Mouse (Mus musculus) midbrain, postnatal 0 days (tissue): Measurements from ENCODE around the gene Arrb1. TPM values are rescaled to one million over a fixed set of nuclear protein-coding genes. Genes with fewer than 3 reads are reported as not detected.

Experiments
- ATAC-seq: fragments of 200-750 bp; cut with Nextera tagmentation; 2 replicates; pipeline ENCODE4 v1.8.0; 2017; ENCODE audit warnings: moderate number of reproducible peaks, mild to moderate bottlenecking, moderate TSS enrichment, moderate library complexity; ENCODE audit not compliant: low FRiP score
- DNase-seq: peaks from one replicate; pipeline ENCODE4 v3.0.0-alpha.2; 2015; ENCODE audit warnings: low spot score
- H3K27ac ChIP-seq: fragments of 300-500 bp; sonication (generic); 2 replicates; pipeline ENCODE4 v1.5.1; 2014; ENCODE audit warnings: low read depth, mild to moderate bottlenecking, low read length, mixed read lengths
- H3K27me3 ChIP-seq: fragments of 300-500 bp; sonication (generic); 2 replicates; pipeline ENCODE4 v1.6.1; 2014; ENCODE audit warnings: low read length, control low read depth, mixed read lengths; ENCODE audit not compliant: insufficient read depth
- H3K36me3 ChIP-seq: fragments of 300-500 bp; sonication (generic); 2 replicates; pipeline ENCODE4 v1.6.1; 2014; ENCODE audit warnings: low read length, control low read depth, mixed read lengths; ENCODE audit not compliant: insufficient read depth
- H3K4me1 ChIP-seq: fragments of 300-500 bp; sonication (generic); 2 replicates; pipeline ENCODE4 v1.6.1; 2014; ENCODE audit warnings: mild to moderate bottlenecking, control low read depth, antibody characterized with exemption, low read length, mixed read lengths; ENCODE audit not compliant: insufficient read depth
- H3K4me2 ChIP-seq: fragments of 300-500 bp; sonication (generic); 2 replicates; pipeline ENCODE4 v1.6.1; 2014; ENCODE audit warnings: low read depth, mild to moderate bottlenecking, low read length, mixed read lengths; ENCODE audit not compliant: poor library complexity, severe bottlenecking
- H3K4me3 ChIP-seq: fragments of 300-500 bp; sonication (generic); 2 replicates; pipeline ENCODE4 v1.5.1; 2014; ENCODE audit warnings: low read depth, mild to moderate bottlenecking, low read length, moderate library complexity
- H3K9ac ChIP-seq: fragments of 300-500 bp; sonication (generic); replicated peaks from 2 replicates; pipeline ENCODE4 v1.6.1; 2014; ENCODE audit warnings: mild to moderate bottlenecking, low read length, moderate library complexity, mixed read lengths; ENCODE audit not compliant: poor library complexity, severe bottlenecking
- H3K9me3 ChIP-seq: fragments of 300-500 bp; sonication (generic); 2 replicates; pipeline ENCODE4 v1.6.1; 2016; ENCODE audit warnings: low read length, control low read depth
- CTCF ChIP-seq: IDR thresholded peaks from 2 replicates; pipeline ENCODE4 v1.5.1; 2016; ENCODE audit warnings: antibody characterized with exemption, mild to moderate bottlenecking
- WGBS: fragments of 180-500 bp; shearing (Covaris S2); extraction: QIAGEN DNeasy Blood & Tissue Kit; methylation state at CpG from one replicate; pipeline ENCODE4 v1.1.7; 2014; 5-methylcytosine and 5-hydroxymethylcytosine counted together
- polyA plus RNA-seq: library from polyadenylated mRNA; unstranded; fragments of >200 nt; fragmentation: Nextera tagmentation; extraction: Ambion mirVana; gene quantifications from 2 replicates; pipeline ENCODE4 v1.2.1, GENCODE M21; 2015
- total RNA-seq: library from RNA; depleted of rRNA; stranded (reverse); fragments of >200 nt; gene quantifications from 2 replicates; pipeline ENCODE4 v1.2.3, GENCODE M21; 2014

Arrb1 gene
- total and polyA plus RNA-seq, 2 experiments from 2014 or later = 15.0 to 163 TPM

DNA sequence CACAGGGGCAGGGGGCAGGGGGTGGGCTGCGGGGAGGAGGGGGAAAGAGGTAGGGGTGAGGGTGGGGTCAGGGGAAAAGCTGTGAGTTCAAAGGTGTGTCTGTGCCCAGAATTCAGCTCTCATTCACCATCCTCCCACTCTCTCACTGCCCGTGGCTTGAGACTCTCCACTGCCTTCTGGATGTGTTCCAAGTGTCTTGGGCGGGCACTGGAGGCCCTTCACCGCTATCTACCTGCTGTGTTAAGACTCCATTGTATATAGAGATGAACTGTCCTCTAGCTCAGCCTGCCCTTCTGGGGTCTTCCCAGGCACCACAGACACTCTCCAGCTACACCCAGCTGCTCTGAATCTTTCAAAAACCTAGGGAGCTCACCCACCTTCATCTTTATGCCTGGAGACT, 38.1 kb downstream of the Arrb1 start:
- no peak for DNase-seq
- Histone ChIP-seq H3K36me3 (no peaks in the 10 kb centered on the region), H3K4me1 (no peaks in the 10 kb centered on the region), H3K9ac (no peak overlapping the region), H3K27ac (no peak overlapping the region), H3K4me2 (no peak overlapping the region), H3K9me3 (no peaks in the 10 kb centered on the region), H3K4me3 (no peak overlapping the region), H3K27me3 (no peaks in the 10 kb centered on the region)
- ATAC-seq = no peak
- WGBS = 50% methylated on average over 3 of the region's 4 CpGs
- TF ChIP-seq CTCF = no peak

DNA sequence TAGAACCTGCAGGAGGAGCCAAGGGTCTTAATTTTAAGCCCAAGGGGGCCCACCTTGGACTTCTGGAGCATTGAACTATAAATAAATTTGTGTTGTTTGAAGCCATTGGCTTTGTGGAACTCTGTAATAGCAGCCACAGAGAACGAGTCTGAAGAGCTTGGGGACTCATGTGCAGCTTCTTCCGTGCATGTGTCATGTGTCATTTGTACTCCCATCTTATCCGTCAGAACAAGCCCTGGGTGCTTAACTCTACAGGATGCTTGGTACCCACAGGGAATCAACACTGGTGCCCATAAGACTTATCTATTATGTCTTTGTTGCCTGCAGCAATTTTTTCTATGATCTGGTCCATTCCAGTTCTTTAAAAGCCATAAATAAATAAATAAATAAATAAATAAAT, 43.0 kb downstream of the Arrb1 start:
- Histone ChIP-seq H3K9ac (no peak overlapping the region), H3K9me3 (no peaks in the 10 kb centered on the region), H3K4me1 (peaks cover 8% of the 10 kb centered on the region; the same call in 1 of the 2 replicates), H3K4me2 (no peak overlapping the region), H3K36me3 (0 out of 2 replicates have a peak, but pooled peaks cover 4% of the 10 kb centered on the region), H3K27me3 (no peaks in the 10 kb centered on the region), H3K27ac (no peak overlapping the region), H3K4me3 (no peak overlapping the region)
- WGBS = 72% methylated on average over 3 of the region's 3 CpGs
- ATAC-seq (no peak), DNase-seq (no peak)
- no peak for TF ChIP-seq CTCF

DNA sequence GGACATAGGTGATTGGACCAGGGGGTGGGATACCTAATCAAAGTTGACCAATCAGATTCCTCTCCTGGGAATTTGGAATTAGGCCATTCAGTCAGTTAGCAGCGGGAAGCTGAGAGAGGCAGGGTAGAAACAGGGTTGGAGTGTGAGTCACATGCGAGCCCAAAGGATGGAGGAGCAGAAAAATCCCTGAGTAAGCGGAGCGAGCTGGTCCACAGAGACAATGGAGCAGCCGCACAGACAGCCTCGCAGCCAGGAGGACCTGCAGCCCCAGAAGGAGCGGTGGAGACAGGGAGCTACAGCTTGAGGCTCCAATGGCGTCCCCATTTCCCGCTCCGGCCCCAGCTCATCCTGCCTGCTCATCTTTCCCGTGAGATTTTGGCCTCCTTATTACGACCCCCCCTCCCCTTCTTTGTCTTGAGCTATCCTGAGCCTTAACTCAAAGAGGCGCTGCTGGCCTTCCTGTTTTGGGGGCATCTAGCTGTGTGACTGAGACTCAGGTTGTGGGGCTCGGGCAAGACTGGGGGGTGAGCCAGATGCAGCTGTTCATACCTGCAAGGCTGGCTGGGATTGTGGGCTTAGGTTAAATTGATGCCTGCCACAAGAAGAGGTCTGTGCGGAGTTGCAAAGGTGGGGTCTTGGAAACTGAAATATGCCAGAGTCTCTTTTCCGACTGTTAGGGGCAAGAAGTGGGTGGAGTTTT, 44.4 kb downstream of the Arrb1 start:
- H3K9ac ChIP-seq = 0 out of 2 replicates have a peak overlapping the region, but pooled peaks have one; percentile 29
- WGBS = 9% methylated on average over 16 of the region's 16 CpGs
- H3K4me2 ChIP-seq = peak overlapping the region; percentile 28
- TF ChIP-seq CTCF = no peak
- DNase-seq (peak; percentile 69), ATAC-seq (0 out of 2 replicates have a peak, but pooled peaks have one; percentile 33)
- peaks cover 16% of the 10 kb centered on the region for H3K36me3 ChIP-seq
- peaks cover 8% of the 10 kb centered on the region; the same call in 1 of the 2 replicates for H3K4me1 ChIP-seq
- no peaks in the 10 kb centered on the region for H3K27me3 ChIP-seq
- peak overlapping the region; percentile 21; the same call in 1 of the 2 replicates for H3K27ac ChIP-seq
- no peaks in the 10 kb centered on the region for H3K9me3 ChIP-seq
- no peak overlapping the region for H3K4me3 ChIP-seq

DNA sequence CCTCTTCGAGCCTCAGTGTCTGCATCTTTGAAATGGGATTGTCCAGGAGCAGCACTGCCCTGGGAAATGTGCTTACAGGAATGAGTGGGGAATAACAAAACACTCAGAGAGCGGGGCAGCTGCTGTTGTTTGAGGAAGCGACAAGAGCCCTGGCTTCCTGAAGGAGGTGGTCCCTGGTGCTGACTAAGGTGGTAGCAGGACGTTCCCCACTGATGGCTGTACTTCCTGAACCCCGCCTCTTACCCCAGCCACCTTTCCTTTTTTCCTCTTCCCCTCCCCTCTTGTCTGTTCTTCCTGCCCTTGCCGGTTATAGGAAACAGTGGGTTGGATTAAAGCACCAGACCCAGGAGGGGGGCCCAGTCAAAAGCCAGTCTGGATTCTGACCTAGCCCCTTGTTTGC, 45.0 kb downstream of the Arrb1 start:
- Histone ChIP-seq H3K9me3 (no peaks in the 10 kb centered on the region), H3K36me3 (peaks cover 18% of the 10 kb centered on the region), H3K4me3 (no peak overlapping the region), H3K27ac (peak overlapping the region; percentile 21; the same call in 1 of the 2 replicates), H3K4me2 (peak overlapping the region; percentile 28), H3K9ac (0 out of 2 replicates have a peak overlapping the region, but pooled peaks have one; percentile 29), H3K4me1 (peaks cover 8% of the 10 kb centered on the region; the same call in 1 of the 2 replicates), H3K27me3 (no peaks in the 10 kb centered on the region)
- ATAC-seq = no peak
- DNase-seq = no peak
- WGBS = 39% methylated on average over 6 of the region's 6 CpGs
- no peak for TF ChIP-seq CTCF

DNA sequence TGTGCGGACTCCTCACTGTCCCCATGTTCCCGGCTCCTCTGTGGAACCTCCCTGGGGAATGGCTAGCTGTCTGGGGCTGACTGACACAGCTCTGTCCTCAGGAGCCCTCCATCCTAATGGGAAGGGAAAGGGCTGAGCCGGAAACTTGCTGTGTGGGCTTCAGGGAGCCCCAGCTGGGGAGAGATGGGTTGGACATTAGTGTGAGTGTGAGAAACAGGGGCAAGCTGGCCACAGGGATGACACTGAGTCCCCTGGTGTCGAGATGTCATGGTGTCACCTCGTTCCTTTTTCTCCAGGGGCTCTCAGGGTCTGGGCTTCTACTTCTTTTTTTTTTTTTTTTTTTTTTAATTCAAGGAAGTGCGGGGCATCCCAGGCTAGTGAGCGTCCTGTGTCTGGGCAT, 47.0 kb downstream of the Arrb1 start:
- no peak overlapping the region for H3K9ac ChIP-seq
- H3K4me3 ChIP-seq = no peak overlapping the region
- TF ChIP-seq CTCF = no peak
- ATAC-seq (no peak), DNase-seq (no peak)
- H3K4me2 ChIP-seq = no peak overlapping the region
- no peak overlapping the region for H3K27ac ChIP-seq
- H3K4me1 ChIP-seq = peaks cover 8% of the 10 kb centered on the region; the same call in 1 of the 2 replicates
- peaks cover 25% of the 10 kb centered on the region for H3K36me3 ChIP-seq
- no peaks in the 10 kb centered on the region for H3K9me3 ChIP-seq
- H3K27me3 ChIP-seq = no peaks in the 10 kb centered on the region
- 48% methylated on average over 7 of the region's 7 CpGs for WGBS

DNA sequence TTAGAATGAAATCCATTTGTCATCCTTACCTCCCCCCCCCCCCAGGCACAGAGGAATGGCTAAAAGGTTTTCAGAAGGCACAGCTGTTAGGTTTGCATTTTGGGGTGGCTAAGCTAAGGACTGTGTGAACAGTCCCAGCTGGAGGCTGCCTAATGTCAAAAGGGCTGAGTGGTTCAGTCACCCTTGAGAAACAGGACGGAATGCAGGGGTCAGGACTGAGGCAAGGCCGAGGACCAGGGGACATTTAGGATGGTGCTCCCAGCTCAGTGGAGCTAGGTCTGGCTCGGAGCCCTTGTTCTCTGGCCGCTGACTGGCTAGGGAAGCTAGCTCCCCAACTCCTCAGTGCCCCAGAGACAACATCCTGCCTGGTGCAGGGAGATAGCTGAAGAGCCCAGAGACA, 47.6 kb downstream of the Arrb1 start:
- no peaks in the 10 kb centered on the region for H3K9me3 ChIP-seq
- H3K27me3 ChIP-seq = no peaks in the 10 kb centered on the region
- H3K4me1 ChIP-seq = peaks cover 8% of the 10 kb centered on the region; the same call in 1 of the 2 replicates
- H3K36me3 ChIP-seq = peaks cover 26% of the 10 kb centered on the region
- H3K4me3 ChIP-seq = no peak overlapping the region
- DNase-seq (no peak), ATAC-seq (no peak)
- H3K9ac ChIP-seq = no peak overlapping the region
- TF ChIP-seq CTCF = no peak
- no peak overlapping the region for H3K4me2 ChIP-seq
- no peak overlapping the region for H3K27ac ChIP-seq
- WGBS = 49% methylated on average over 4 of the region's 4 CpGs
